Mouse (Mus musculus) olfactory bulb, adult 2 months (tissue): Measurements from ENCODE around the gene Gm21983.

Experiments used
- CTCF ChIP-seq: fragments of 200-500 bp; IDR thresholded peaks from 2 replicates; pipeline ENCODE4 v1.5.1; 2012; ENCODE audit warnings: low read depth, mild to moderate bottlenecking, low read length, moderate library complexity; ENCODE audit not compliant: insufficient read depth
- POLR2A ChIP-seq: fragments of 200-500 bp; IDR thresholded peaks from 2 replicates; pipeline ENCODE4 v1.6.1; 2012; ENCODE audit warnings: mild to moderate bottlenecking, low read depth, low read length, moderate library complexity; ENCODE audit not compliant: insufficient read depth

DNA sequence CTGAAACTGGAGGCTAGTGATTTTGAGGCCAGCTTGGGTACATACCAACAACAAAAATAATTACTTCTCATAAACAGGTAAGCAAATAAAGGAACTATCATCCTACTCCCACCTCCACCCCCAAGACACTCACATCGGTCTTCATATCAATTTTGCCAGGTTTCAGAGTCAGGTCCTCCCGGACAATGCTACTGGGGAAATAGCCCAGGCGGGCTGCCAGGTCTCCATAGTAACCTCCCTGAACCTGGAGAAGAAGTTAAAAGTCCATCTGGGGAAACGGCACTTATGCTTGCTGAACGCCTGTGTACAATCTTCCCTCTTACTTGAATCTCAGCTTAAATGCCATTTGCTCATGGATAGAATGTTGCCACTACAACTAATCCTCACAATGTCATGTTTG lies 850 bp downstream of the Gm21983 start:
- TF ChIP-seq CTCF, result no peak
- no peak for TF ChIP-seq POLR2A
